Mouse (Mus musculus) lung, adult 2 months (tissue): ENCODE data around the gene Nat8.

Source experiments
- CTCF ChIP-seq: fragments of 200-500 bp; IDR thresholded peaks from 2 replicates; pipeline ENCODE4 v1.5.1; 2011; ENCODE audit warnings: mild to moderate bottlenecking, low read length, control low read depth; ENCODE audit not compliant: insufficient read depth
- POLR2A ChIP-seq: fragments of 200-500 bp; IDR thresholded peaks from 2 replicates; pipeline ENCODE4 v1.6.1; 2011; ENCODE audit warnings: low read depth, mild to moderate bottlenecking, control low read depth, low read length, borderline replicate concordance; ENCODE audit errors: extremely low read depth

DNA sequence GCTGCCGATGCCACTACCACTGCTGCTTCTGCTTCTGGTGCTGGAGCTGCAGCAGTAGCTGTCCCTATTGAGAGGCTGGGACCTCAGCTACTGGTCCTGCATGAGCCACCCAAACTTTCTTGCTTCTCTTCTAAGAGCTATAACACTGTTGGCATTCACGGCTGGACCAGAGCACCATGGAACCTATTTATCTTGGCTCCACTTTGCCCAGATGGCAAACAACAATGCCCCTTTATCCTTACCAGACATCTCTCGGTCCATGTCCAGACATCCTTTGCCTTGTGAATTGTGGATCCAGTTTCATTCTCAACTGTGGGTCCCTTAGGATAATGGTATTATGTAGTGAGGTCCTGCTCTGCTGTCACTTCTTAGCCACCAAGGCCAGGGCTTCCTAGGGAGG is 29.4 kb upstream of the Nat8 start:
- no peak for TF ChIP-seq CTCF
- no peak for TF ChIP-seq POLR2A
